14 mouse cellular contexts compared by ENCODE assay signal in the genomic region with DNA sequence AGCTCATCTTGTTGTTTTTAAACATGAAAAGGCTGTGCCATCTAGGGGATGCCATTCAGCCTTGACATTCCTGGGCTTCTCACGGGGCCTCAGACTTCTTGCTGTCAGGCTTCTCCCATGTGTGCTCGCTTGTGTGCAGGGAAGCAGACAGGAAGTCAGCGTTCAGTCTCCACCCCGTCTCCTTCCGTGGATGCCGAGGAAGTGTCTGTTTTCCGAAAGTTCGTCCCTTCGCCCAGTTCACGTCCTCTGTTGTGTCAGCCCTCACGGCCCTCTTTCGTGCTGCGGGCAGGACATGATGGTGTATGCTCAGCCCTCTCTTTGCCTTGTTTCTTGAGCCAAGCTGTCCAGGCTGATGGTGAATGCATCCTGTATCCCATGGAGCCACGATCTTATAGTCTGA.
DNase-seq lines count a peak whose midpoint lies in the region; ATAC-seq and TF ChIP-seq lines count a peak whose summit lies in the region.
"Had no signal": no experiment of that assay in that cellular context is flagged by ENCODE, and none has a peak within 500 bp of the region (broad histone marks: within the 10 kb centered on the region; RNA-seq: fewer than 3 reads in every experiment).

No protein-coding gene starts in this region.

- H3K9me3 ChIP-seq in heart, embryonic 12.5 days (replicated peaks), result no peaks in the 10 kb centered on the region
- H3K9me3 ChIP-seq in forebrain, embryonic 13.5 days (replicated peaks), result no peaks in the 10 kb centered on the region
- H3K9me3 ChIP-seq in hindbrain, embryonic 12.5 days (replicated peaks), result no peaks in the 10 kb centered on the region
- H3K9me3 ChIP-seq: limb, embryonic 13.5 days; lung, embryonic 15.5 days; neural tube, embryonic 12.5 days had no signal

- H3K4me3 ChIP-seq in heart, adult 2 months, result no peak overlapping the region
- no peak overlapping the region for H3K4me3 ChIP-seq in heart, embryonic 12.5 days
- no peak overlapping the region for H3K4me3 ChIP-seq in forebrain, embryonic 13.5 days
- H3K4me3 ChIP-seq in hindbrain, embryonic 12.5 days, result no peak overlapping the region
- H3K4me3 ChIP-seq: erythroblast, embryonic 14.5 days; limb, embryonic 13.5 days; lung, embryonic 15.5 days; neural tube, embryonic 12.5 days had no signal

- no peak for ATAC-seq in heart, embryonic 12.5 days (ENCODE audit: insufficient number of reproducible peaks, low FRiP score)
- ATAC-seq in forebrain, embryonic 13.5 days, result no peak
- no peak for ATAC-seq in hindbrain, embryonic 12.5 days (ENCODE audit: low FRiP score)
- ATAC-seq: CD4-positive, CD25-positive, alpha-beta regulatory T cell, adult 4 months had no signal

- no peak for TF ChIP-seq EP300 in heart, adult 2 months (IDR thresholded peaks at IDR 0.05; ENCODE audit: insufficient read depth, low read depth, low read length)

- TF ChIP-seq POLR2A in heart, adult 2 months (IDR thresholded peaks at IDR 0.05; ENCODE audit: insufficient read depth, low read depth, low read length), result no peak

- H3K79me2 ChIP-seq in heart, adult 2 months (replicated peaks; ENCODE audit: control insufficient read depth, insufficient read depth, low read length), result no peaks in the 10 kb centered on the region

- no peak overlapping the region for H3K9ac ChIP-seq in heart, adult 2 months (ENCODE audit: low read depth, low read length)
- H3K9ac ChIP-seq in heart, embryonic 12.5 days, result no peak overlapping the region
- no peak overlapping the region for H3K9ac ChIP-seq in forebrain, embryonic 13.5 days
- H3K9ac ChIP-seq in hindbrain, embryonic 12.5 days, result no peak overlapping the region
- H3K9ac ChIP-seq: limb, embryonic 13.5 days; lung, embryonic 15.5 days; neural tube, embryonic 12.5 days had no signal

- TF ChIP-seq CTCF in heart, adult 2 months (IDR thresholded peaks at IDR 0.05), result no peak

- 0 out of 2 replicates have a peak, but pooled peaks cover 1% of the 10 kb centered on the region for H3K4me1 ChIP-seq in heart, adult 2 months (ENCODE audit: control insufficient read depth, insufficient read depth, low read length)
- H3K4me1 ChIP-seq in heart, embryonic 12.5 days (replicated peaks), result no peaks in the 10 kb centered on the region; the same call in 1 of the 2 replicates
- no peaks in the 10 kb centered on the region for H3K4me1 ChIP-seq in forebrain, embryonic 13.5 days
- H3K4me1 ChIP-seq in hindbrain, embryonic 12.5 days, result peaks cover 4% of the 10 kb centered on the region; the same call in 1 of the 2 replicates
- H3K4me1 ChIP-seq: limb, embryonic 13.5 days; neural tube, embryonic 12.5 days had no signal

- H3K27me3 ChIP-seq in heart, adult 2 months (ENCODE audit: control insufficient read depth, insufficient read depth, low read length), result no peaks in the 10 kb centered on the region
- peaks cover 12% of the 10 kb centered on the region; the same call in 1 of the 2 replicates for H3K27me3 ChIP-seq in heart, embryonic 12.5 days (replicated peaks)
- H3K27me3 ChIP-seq in forebrain, embryonic 13.5 days, result no peaks in the 10 kb centered on the region
- H3K27me3 ChIP-seq in hindbrain, embryonic 12.5 days, result no peaks in the 10 kb centered on the region
- H3K27me3 ChIP-seq: limb, embryonic 13.5 days; lung, embryonic 15.5 days; neural tube, embryonic 12.5 days had no signal

- 47% methylated on average over 14 of the region's 14 CpGs for WGBS in heart, adult 2 months
- 73% methylated on average over 14 of the region's 14 CpGs for WGBS in heart, embryonic 12.5 days
- 89% methylated on average over 14 of the region's 14 CpGs for WGBS in forebrain, embryonic 13.5 days
- 91% methylated on average over 14 of the region's 14 CpGs for WGBS in hindbrain, embryonic 12.5 days

- intact Hi-C loops in heart, adult 2 months (cut with DNase I), result no loop called here

- no peaks in the 10 kb centered on the region for H3K36me3 ChIP-seq in heart, adult 2 months (ENCODE audit: control insufficient read depth, insufficient read depth, low read length)
- H3K36me3 ChIP-seq in heart, embryonic 12.5 days, result peaks cover 37% of the 10 kb centered on the region
- H3K36me3 ChIP-seq in forebrain, embryonic 13.5 days (ENCODE audit: poor library complexity, severe bottlenecking), result peaks cover 63% of the 10 kb centered on the region
- H3K36me3 ChIP-seq in hindbrain, embryonic 12.5 days, result peaks cover 39% of the 10 kb centered on the region

- no peak overlapping the region for H3K4me2 ChIP-seq in heart, embryonic 12.5 days
- no peak overlapping the region for H3K4me2 ChIP-seq in forebrain, embryonic 13.5 days
- H3K4me2 ChIP-seq in hindbrain, embryonic 12.5 days (replicated peaks), result no peak overlapping the region
- H3K4me2 ChIP-seq: limb, embryonic 13.5 days; lung, embryonic 15.5 days; neural tube, embryonic 12.5 days had no signal

- peak; percentile 15 to 30 for DNase-seq in heart, adult 2 months
- peak; percentile 13 for DNase-seq in heart, postnatal 4 days
- DNase-seq in kidney, postnatal 36 days, result peak; percentile 26 to 36
- peak; percentile 43 for DNase-seq in lung, postnatal 25 days (ENCODE audit: low spot score)
- DNase-seq: cerebellum, adult 2 months; right cerebral cortex, postnatal 4 days had no signal

- H3K27ac ChIP-seq in heart, adult 2 months, result peak overlapping the region; percentile 64
- H3K27ac ChIP-seq in heart, embryonic 12.5 days (ENCODE audit: poor library complexity, severe bottlenecking), result no peak overlapping the region; the same call in 1 of the 2 replicates
- H3K27ac ChIP-seq in forebrain, embryonic 13.5 days, result no peak overlapping the region
- no peak overlapping the region for H3K27ac ChIP-seq in hindbrain, embryonic 12.5 days
- H3K27ac ChIP-seq: limb, embryonic 13.5 days; lung, embryonic 15.5 days; neural tube, embryonic 12.5 days had no signal
